Mouse (Mus musculus): Measurements from ENCODE around the gene Eng.

- no peak for TF ChIP-seq POLR2A (IDR thresholded peaks at IDR 0.05; ENCODE audit: low read depth, low read length)
- TF ChIP-seq CTCF (conservative IDR thresholded peaks at IDR 0.05 in 1 of 2, IDR thresholded peaks at IDR 0.05 in 1 of 2; ENCODE audit: low read depth in 2 of 2, low read length in 2 of 2), result no peak
- no peak for TF ChIP-seq MAZ (IDR thresholded peaks at IDR 0.05; ENCODE audit: low read depth, low read length)
- no peak for TF ChIP-seq EP300 (IDR thresholded peaks at IDR 0.05; ENCODE audit: low read length)
- TF ChIP-seq USF1 (IDR thresholded peaks at IDR 0.05; ENCODE audit: low read depth, low read length), result no peak
- TF ChIP-seq HCFC1 (IDR thresholded peaks at IDR 0.05; ENCODE audit: low read depth, low read length), result no peak
- no peak for TF ChIP-seq KAT2A (IDR thresholded peaks at IDR 0.05; ENCODE audit: insufficient replicate concordance, low read length)
- no peak for TF ChIP-seq POLR2AphosphoS2 (IDR thresholded peaks at IDR 0.05; ENCODE audit: low read depth, low read length)
- TF ChIP-seq MAX (IDR thresholded peaks at IDR 0.05; ENCODE audit: low read length), result no peak
- TF ChIP-seq JUN (IDR thresholded peaks at IDR 0.05; ENCODE audit: insufficient read depth, low read depth, low read length), result no peak
- TF ChIP-seq NELFE (IDR thresholded peaks at IDR 0.05; ENCODE audit: low read depth, low read length), result no peak
- TF ChIP-seq ZKSCAN1 (IDR thresholded peaks at IDR 0.05; ENCODE audit: borderline replicate concordance, low read depth, low read length), result no peak
- TF ChIP-seq RCOR1 (conservative IDR thresholded peaks at IDR 0.05; ENCODE audit: low read depth, low read length), result no peak
- no peak for TF ChIP-seq CHD1 (IDR thresholded peaks at IDR 0.05; ENCODE audit: low read depth, low read length)
Observed at GRCm38 (mm10) chr2:32681754-32682153, 35.4 kb downstream of the Eng start.
